Mouse (Mus musculus): ENCODE results near the gene Ttc29.

DNA sequence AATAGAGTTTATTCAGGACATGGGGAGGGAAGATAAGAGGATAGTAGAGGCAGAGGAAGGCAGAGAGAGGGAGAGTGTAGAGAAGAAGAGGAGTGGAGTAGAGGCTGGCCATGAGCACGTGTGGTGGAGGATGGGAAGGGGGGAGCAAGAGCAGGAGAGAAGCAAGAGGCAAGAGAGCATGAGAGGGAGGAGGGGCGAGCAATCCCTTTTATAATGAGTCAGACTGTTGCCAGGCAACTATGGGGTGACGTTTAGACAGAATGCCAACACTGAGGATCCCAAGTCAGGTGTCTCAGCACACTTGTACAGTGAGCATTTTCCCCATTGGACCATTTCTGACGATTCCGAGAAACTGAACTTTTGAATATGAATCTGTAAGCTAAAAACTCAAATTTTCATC is 82.4 kb downstream of the Ttc29 start:
- no peak for TF ChIP-seq CTCF (IDR thresholded peaks at IDR 0.05; ENCODE audit: extremely low read depth, insufficient read depth, low read length)
- no peak for TF ChIP-seq POLR2A (IDR thresholded peaks at IDR 0.05; ENCODE audit: extremely low read depth, insufficient read depth, low read length)

Measured in cortical plate, adult 2 months (tissue).